Mouse (Mus musculus): ENCODE results near the gene Espl1.
"Not testable (repeated sequence)": the region's sequence is repeated elsewhere in the genome, so short reads cannot be mapped to it uniquely, and the experiment has no call there.

Gene Espl1

DNA sequence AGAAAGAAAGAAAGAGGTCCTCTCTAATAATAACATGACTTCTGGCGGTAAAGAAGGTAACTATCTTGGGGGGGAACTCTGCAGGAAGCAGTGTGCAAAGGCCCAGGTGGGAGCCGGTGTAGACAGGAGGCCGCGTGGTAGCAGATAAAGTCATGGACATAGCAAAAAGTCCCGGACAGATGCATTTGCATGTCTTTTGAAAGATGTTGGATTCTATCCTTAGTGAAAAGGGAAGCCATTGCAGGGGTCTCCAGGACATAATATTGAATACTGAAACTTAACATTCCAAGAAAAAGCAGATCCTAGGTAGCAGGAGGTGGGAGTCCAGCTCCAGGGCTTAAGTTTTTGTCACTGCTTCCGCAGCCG, 17.4 kb upstream of the Espl1 start:
- DNase-seq, result no peak

DNA sequence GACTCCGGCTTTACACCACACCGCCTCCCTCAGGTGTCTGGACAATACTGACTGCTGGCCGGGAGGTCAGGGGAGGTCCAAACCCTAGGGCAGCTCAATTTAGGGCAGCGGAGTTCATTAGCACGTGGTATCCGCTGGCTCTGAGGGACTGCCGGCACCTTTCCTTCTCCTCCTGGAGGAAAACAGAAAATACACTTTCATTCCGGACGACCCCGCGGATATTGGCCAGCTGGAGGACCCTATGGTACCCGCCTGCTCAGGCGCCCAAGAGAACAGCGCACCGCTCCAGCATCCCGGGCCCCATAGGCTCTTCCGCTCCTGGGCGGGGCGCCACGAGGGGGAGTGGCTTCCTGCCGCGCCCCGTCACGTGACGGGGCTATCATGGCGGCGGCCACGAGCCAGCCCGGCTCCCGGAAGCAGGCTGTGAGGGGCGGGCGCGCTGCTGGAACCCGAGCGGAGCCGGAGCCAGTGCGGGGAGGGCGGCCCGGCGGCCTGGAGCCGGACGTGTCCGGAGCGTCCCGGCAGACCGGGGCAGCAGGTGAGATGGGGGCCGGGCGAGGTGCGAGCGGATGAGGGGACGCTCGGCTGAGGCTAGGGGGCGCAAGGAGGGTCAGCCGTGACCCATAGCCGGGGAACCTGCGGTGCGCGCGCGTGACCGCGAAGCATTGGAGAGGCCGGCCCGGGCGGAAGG, 16.8 kb upstream of the Espl1 start, which contains the start of gene Mfsd5:
Gene Mfsd5 (plus strand): TSS at position 363 of the 691 bp plus-strand sequence.
- DNase-seq, result peak; percentile 91

DNA sequence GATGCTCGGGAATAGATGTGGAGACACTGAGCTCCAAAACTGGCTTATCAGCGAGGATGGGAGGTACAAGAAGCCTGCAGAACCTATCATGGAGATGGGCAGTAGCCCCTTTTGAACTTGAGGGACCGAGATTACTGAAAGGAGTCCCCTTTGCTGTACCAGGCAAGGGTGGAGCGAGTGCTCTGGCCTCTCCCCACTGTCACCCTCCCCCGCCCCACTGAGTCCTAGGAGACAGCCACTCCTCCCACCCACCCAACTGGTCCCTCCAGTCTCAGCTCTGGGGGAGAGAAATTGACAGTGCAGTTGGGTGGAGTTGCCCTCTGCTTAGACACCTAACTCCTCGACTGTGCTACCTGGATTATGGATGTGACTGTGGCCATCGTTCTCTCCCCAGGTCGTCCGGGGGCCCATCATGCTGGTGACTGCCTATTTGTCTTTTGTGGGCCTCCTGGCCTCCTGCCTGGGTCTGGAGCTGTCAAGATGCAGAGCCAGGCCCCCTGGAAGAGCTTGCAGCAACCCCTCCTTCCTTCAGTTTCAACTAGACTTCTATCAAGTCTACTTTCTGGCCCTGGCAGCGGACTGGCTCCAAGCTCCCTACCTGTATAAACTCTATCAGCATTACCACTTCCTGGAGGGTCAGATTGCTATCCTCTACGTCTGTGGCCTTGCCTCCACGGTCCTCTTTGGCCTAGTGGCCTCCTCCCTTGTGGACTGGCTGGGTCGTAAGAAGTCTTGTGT, 16.1 kb upstream of the Espl1 start:
- DNase-seq, result no peak

DNA sequence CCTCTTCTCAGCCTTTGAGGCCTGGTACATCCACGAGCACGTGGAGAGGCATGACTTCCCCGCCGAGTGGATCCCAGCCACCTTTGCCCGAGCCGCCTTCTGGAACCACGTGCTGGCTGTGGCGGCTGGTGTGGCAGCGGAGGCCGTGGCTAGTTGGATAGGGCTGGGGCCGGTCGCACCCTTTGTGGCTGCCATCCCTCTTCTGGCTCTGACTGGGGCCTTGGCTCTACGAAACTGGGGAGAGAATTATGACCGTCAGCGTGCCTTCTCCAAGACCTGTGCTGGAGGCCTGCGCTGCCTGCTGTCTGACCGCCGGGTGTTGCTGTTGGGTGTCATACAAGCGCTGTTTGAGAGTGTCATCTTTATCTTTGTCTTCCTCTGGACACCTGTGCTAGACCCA, 15.4 kb upstream of the Espl1 start:
- no peak for DNase-seq

DNA sequence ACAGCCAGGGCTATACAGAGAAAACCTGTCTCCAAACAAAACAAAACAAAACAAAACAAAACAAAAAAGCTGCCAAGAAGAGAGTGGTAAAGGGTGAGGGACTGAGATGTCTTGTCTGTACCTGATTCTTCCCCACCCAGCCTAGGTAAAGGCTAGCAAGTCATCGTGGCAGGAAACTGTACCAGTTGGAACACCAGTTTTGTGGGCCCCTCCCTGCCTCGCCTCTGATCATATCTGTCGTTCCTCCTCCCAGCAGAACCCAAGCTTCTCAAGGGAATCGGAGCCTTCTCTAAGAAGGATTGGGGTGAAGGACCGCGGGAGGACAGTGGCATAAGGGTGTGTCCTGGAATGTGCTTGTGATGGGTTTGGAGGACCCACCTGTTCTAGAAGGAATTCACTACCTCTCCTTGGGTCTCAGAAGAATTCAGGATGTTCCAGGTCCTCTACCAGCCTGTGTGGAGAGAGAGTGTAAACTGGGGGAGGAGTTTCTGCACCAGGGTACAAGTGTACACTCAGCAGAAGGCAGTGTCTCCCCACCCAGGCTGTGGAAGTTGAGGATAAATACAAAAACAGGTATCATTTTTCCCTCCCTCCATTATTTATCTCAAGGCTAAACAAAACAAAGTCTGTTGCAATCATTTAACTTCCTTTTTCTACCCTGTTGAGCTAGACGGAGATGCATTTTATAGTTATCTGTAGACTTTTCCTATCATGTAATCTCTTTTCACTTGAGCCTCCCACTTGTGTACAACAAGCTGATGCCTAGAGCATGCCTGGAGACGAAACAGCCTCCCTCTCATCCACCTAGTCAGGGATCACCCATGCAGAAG, 13.4 kb upstream of the Espl1 start:
- no peak for DNase-seq

DNA sequence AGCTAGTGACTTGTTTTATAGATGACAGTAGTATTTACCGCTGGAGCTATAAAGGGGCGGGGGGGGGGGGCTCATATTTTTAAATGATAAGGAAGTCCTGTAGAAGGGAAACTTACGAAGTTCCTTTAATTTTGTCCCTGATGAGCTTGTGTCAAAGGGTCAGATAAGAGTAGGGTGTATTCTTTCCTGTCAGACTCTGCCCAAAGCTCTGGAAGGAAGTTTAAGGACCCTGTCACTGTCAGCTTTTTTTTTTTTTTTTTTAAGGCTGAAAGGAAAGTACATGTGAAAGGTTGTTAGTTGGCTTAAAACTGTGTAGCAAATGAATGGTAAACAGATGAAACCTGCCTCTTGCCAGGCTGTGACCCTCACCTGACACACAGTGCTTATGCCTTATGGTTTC, 12.4 kb upstream of the Espl1 start:
- DNase-seq, result no peak

DNA sequence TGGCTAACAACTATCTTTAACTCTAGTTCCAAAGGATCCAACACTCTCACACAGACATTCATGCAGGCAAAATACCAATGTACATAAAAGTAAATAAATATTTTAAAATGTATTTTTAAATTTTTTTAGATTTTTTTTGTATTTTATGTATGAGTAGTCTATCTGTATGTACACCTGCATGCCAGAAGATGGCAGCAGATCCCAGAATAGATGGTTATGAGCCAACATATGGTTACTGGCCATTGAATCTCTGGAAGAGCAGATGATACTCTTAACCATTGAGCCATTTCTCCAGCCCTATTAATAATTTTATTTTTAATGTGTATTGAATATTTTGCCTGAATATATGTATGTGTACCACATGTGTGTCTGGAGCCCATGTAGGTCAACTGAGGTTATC, 8.7 kb upstream of the Espl1 start:
- DNase-seq, result no peak

DNA sequence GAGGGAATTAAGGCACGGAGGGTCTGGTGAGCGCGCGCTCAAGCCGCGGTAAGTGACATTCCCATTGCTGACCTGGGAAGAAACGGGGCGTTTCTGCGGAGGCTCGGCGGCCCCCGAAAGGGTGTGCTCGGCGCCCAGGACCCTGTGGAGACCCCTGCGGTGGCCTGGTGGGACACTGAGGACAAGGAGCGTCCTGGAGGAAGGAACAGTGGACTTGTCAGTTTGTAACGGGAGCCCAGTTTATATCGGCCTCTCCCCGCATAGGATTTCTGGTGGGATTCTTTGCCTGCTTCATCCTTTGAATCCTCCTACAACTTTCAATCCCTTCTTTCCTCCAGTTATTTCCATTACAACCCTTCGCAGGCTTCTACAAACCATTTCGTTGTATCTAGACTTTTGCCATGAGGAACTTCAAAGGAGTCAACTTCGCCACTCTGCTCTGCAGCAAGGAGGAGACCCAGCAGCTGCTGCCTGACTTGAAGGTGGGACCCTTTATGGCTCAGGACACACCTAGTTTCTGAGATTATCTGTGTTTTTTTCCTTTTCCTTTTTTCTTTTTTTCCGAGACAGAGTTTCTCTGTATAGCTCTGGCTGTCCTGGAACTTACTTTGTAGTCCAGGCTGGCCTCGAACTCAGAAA, 421 bp downstream of the Espl1 start:
- DNase-seq, result no peak

DNA sequence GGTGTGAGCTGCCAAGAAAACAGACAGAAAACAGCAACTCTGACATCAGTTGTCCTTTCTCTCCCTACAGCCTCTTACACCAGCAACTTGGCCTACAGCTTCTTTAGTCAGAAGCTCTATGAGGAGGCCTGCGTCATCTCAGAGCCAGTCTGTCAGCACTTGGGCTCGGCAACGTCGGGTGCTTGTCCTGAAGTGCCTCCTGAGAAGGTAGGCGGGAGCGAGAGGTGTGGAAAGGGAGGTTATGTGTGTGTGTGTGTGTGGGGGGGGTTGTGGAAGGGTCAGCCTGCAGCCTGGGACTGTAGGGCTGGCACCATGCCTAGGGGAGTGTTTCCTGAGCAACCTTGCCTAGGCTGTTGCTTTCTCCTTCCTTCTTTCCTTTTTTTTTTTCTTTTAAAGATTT, 6.5 kb downstream of the Espl1 start:
- no peak for DNase-seq

DNA sequence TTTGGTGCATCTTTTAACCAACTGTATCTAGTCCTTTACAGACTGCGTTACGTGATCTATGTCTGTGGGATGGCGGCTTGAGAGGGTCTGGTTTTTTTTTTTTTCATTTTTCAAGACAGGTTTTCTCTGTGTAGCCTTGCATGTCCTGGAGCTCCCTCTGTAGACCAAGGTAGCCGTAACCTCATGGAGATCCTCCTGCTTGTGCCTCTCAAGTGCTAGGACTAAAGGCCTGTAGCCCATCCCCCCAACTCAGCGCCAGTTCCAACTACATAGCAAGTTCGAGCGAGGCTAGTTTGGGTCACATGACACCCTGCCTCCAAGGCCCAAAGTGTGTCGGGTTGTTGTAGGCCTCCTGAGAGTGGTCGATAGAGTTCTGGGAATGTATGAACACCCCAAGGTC, 12.7 kb downstream of the Espl1 start:
- no peak for DNase-seq

DNA sequence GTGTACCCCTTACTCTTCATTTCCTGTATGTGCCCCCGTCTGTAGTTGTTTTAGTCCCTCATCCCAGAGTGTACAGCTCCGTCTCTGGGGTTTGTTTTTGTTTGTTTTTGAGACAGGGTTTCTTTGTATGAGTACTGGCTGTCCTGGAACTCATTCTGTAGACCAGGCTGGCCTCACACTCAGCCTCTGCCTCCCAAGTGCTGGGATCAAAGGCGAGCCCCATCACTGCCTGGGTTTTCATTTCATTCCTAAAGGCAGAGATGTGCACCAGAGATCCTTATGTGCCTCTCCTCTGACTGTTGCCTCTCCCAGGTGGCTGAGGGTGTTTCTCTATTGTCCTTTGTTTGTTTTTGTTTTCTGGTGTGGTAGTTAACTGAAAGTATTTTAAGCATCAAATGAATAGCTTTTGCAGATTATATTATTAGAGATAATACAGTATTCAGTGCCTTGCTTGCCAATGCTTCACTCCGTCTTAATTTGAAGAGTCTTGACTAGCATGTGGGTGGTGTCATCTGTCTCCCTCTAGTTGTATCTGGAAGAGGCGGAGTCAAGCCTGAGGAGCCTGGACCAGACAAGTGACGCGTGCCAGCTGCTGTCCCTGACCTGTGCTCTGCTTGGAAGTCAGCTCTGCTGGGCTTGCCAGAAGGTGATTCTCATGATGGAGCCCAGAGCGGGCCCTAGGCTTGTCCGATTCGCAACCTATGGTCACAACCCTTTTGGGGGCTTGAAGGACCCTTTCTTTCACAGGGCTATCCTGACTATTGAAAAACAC, 14.2 kb downstream of the Espl1 start:
- DNase-seq, result peak; percentile 43

DNA sequence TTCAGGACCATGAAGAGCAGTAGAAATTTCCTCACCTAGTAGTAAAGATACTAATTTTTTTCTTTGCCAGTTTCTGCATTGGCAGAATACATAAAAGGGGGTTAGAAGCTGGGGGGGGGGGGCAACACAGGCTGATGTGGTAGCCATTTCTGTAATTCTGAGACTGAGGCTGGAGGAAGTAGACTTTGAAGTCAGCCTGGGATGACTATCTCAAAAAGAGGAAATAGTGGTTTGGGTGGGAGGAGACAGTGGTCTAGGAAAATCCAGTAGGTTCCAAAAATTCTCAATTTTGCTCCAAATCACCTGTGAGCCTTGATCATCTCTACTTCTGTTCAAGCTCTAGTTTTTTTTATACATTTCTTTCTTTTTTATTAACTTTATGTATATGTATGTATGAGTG, 15.4 kb downstream of the Espl1 start:
- no peak for DNase-seq

DNA sequence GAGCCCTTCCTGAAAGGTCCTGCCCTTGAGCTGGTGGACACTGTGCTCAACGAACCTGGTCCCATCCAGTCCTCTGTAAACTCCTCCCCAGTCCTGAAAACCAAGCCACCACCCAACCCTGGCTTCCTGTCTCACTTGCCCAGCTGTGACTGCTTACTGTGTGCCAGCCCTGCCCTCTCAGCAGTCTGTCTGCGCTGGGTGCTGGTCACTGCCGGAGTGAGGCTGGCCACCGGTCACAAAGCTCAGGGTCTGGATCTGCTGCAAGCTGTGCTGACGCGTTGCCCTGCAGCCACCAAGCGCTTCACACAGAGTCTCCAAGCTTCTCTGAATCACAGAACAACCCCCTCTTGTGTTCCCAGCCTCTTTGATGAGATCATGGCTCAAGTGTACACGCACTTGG, 19.2 kb downstream of the Espl1 start:
- no peak for DNase-seq

DNA sequence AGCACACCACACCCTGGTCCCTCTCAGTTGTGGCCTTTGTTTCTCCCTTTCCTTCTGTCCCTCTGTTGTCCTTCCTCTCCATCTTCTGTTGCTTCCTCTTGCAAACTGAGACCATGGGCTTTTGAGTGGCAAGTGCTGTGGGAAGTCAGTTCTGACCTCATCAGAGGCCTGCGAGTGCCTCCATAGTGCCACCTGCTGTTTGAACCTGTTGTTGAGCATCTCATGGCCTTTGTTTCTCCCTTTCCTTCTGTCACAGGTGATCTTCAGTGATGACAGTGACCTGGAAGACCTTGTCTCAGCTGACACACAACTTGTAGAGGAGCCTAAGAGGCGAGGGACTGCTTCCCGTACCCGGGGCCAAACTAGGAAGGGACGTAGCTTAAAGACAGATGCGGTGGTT, 20.2 kb downstream of the Espl1 start:
- DNase-seq, result peak; percentile 73

DNA sequence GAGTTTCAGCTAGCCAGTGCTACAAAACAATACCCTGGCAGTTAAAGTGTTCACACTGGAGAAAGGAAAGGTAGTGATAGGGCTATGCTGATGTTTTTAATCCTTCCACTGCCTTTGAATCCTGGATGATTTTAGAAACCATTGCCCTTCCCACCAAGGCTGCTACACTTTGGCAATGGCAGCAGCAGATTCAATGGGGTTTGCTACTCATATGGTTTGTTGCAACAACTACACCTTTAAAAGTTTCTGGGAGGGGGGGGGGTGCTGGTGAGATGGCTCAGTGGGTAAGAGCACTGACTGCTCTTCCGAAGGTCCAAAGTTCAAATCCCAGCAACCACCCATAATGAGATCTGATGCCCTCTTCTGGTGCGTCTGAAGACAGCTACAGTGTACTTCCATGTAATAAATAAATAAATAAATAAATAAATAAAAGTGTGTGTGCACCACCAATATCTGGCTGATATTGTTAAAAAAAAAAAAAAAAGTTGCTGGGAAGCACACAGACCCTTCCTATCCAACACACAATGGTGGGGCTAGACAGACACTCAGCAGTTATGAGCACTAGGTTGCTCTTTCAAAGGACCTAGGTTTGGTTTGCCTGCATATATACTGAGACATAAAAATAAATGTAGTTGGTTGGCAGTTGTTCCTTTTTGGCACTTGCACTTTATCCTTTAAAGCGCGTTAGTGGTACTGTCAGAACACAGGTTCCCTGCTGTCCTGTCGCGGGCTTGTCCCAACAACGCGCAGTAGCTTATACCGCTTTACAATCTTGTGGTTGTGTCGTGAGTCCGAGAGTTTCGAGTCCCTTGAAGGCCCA, 28.8 kb downstream of the Espl1 start:
- DNase-seq, result peak; percentile 37

DNA sequence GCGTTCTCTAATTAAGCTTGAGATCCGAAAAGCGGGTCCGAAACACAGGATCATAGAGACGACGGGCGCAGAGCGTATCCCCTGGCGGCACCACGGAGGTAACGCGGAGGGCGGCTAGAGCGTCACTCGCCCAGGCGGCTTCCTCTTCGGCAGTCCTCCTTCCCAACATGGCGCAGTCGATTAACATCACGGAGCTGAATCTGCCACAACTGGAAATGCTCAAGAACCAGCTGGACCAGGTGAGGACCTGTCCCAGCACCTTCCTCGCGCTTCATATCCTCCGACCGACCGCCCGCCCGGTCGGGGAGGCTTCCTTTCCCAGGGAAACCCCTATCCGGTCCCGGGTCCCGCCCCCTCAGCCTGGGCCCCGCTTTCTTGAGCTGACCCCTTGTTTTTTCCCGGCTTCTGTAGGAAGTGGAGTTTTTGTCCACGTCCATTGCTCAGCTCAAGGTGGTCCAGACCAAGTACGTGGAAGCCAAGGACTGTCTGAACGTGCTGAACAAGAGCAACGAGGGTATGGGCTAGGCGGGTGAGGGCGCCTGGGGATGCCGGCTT, 30.0 kb downstream of the Espl1 start, which contains the start of gene Pfdn5:
Gene Pfdn5 (plus strand): TSS at position 95 of the 555 bp plus-strand sequence.
- peak; percentile 89 for DNase-seq

DNA sequence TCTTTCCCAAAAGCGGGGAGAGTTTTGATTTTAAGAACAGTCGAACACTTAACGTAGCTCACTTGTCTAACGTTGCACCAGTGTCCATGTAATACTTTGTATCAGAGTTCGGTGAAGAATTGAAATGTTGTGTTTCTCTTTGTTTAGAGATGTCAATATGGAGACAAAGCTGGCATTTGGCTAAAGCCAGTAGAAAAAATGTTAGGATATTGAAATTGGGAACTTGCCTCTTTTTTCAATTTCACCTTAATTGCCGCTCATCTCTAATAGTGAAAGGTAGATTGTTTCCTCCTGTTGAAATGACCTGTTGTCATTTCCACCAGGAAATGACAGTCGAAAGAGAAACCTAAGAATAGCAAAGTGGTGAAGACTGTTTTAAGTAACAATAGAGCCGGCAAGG, 30.8 kb downstream of the Espl1 start:
- DNase-seq, result no peak

DNA sequence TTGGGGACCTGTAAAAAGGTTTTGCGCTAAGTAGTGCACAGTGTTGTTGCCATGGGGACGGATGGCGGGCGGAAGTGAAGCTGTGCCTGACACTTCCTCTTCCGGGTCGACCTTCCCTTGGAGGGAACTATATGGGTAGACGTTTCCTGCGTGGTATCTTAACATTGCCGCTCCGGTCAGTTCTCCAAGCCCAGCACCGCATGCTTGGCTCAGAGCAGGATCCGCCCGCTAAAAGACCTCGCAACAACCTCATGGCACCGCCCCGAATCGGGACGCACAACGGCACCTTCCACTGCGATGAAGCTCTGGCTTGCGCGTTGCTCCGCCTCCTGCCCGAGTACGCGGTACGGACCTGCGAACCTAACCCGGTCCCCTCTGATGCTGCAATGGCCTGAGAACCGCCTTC, 35.5 kb downstream of the Espl1 start, which contains the start of gene Myg1:
Gene Myg1 (plus strand): TSS at position 100 of the 406 bp plus-strand sequence.
- peak; percentile 85 for DNase-seq

DNA sequence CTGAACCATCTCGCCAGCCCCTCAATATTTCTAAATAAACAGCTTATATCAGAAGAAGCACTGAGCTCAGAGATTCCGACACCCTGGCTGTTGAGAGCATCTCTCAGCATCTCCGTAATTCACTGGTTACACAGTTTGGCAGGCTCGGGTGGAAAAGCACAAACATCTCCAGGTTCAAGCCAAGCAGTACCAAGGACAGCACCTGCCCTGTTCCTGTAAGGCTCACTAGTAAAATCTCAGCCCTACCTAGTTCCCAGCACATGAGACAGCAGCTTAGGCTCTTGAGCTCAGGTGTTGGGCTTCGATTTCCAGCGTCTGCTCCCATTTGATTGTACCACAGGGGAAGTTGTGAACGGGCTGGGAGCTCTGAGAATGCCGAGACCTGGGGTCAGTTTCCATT, 39.2 kb downstream of the Espl1 start:
- DNase-seq, result no peak

DNA sequence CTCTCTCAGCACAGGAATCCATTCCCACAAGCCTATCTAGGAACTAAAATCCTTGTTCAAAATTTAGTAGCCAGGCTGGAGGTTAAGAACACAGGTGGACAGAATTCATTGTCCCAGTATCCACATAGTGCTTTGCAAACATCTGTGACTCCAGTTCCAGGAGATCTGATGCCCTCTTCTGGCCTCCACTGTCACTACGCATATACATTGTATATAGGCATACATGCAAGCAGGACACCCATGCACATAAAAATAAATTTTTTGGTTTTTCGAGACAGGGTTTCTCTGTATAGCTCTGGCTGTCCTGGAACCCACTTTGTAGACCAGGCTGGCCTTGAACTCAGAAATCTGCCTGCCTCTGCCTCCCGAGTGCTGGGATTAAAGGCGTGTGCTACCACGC, 39.9 kb downstream of the Espl1 start:
- DNase-seq, result not testable (repeated sequence)

DNA sequence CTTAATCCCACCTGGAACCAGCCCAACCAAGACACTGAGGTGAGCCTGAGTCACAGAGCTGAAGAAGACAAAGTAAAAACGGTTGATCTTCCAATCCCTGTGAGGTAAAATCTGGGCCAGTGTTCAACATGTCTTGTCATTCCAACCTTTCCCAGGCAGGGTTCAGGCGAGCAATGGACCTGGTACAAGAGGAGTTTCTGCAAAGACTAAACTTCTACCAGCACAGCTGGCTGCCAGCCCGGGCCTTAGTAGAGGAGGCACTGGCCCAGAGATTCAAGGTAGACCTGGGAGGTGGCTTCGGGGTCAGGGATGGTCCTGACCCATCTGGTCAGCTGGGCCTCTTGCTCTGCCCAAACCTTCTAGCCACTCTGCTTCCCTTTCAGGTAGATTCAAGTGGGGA, 40.9 kb downstream of the Espl1 start:
- DNase-seq, result peak; percentile 27

Data from kidney, adult 18-20 months (tissue).